Mouse (Mus musculus) brown adipose tissue, adult 24 weeks (tissue): ENCODE data around the gene Cadps2. TPM values are rescaled to one million over a fixed set of nuclear protein-coding genes. Genes with fewer than 3 reads are reported as not detected.

Experiments
- H3K27ac ChIP-seq: fragments of 200-500 bp; replicated peaks from 2 replicates; pipeline ENCODE4 v1.5.1; 2012; ENCODE audit warnings: low read depth, mild to moderate bottlenecking, low read length
- H3K4me1 ChIP-seq: fragments of 200-500 bp; 2 replicates; pipeline ENCODE4 v1.6.1; 2012; ENCODE audit warnings: low read length, mixed read lengths; ENCODE audit not compliant: control insufficient read depth, insufficient read depth, insufficient read length
- H3K4me3 ChIP-seq: fragments of 200-500 bp; 2 replicates; pipeline ENCODE4 v1.5.1; 2012; ENCODE audit warnings: low read depth, mild to moderate bottlenecking, low read length, moderate library complexity; ENCODE audit not compliant: insufficient read depth
- polyA plus RNA-seq: library from polyadenylated mRNA; stranded (reverse); fragments of >200 nt; gene quantifications from 2 replicates; pipeline ENCODE4 v1.2.4, GENCODE M21; 2012; ENCODE audit not compliant: missing spikeins, insufficient read depth, insufficient read length

Cadps2 gene
- polyA plus RNA-seq, 1 experiment, result 1.1 TPM

DNA sequence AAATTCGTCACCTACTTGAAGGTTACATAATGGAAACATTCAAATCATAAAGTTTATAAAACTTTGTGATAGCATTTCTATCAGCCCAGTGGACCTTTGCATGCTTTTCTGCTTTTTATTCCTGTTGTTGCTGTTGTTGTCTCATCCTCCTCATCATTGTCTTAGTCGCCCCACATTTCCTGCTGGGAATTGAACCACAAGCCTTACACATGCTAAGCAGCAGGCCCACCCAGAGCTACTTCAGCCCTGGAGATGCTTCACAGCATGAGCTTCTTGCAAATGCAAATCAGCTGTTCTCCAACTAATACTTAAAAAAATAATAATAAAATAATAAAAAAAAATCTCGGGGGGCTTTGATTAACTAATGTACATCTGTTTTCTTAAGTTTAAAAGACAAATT lies 8.5 kb downstream of the Cadps2 start:
- Histone ChIP-seq H3K4me3 (no peak overlapping the region), H3K27ac (no peak overlapping the region), H3K4me1 (no peaks in the 10 kb centered on the region; the same call in 1 of the 2 replicates)

GRCm38 (mm10) chr6:23829338-23829737 lies 9.9 kb downstream of the Cadps2 start:
- Histone ChIP-seq H3K4me3 (no peak overlapping the region), H3K27ac (no peak overlapping the region), H3K4me1 (no peaks in the 10 kb centered on the region; the same call in 1 of the 2 replicates)

DNA sequence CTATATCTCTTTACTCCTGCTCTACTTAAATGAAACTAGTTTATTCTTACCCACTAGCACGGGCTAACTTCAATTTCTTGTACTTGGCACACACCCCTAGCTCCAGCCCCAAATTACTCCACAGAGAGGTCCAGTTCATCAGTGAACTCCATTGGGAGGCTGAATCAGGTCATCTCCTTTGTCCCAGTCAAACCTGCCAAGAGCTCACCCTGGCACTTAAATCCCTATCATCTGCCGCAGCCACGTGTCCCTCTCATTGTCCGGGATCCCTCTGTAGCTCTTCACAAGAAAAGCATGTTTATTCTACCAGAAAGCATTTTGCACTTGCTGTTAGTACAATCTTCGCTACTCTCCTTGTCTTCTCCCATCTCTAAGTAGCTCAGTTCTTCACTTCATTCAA lies 17.4 kb downstream of the Cadps2 start:
- no peak overlapping the region for H3K4me3 ChIP-seq
- H3K27ac ChIP-seq, result no peak overlapping the region

GRCm38 (mm10) chr6:23810087-23810486 lies 29.1 kb downstream of the Cadps2 start:
- Histone ChIP-seq H3K27ac (no peak overlapping the region), H3K4me3 (no peak overlapping the region), H3K4me1 (no peaks in the 10 kb centered on the region)

More for the DNA sequence above, 17.4 kb downstream of the Cadps2 start:
- no peaks in the 10 kb centered on the region for H3K4me1 ChIP-seq

- no peak overlapping the region for H3K4me3 ChIP-seq
- H3K27ac ChIP-seq, result no peak overlapping the region
- no peaks in the 10 kb centered on the region for H3K4me1 ChIP-seq
Measured at GRCm38 (mm10) chr6:23809344-23809743, 29.9 kb downstream of the Cadps2 start.

DNA sequence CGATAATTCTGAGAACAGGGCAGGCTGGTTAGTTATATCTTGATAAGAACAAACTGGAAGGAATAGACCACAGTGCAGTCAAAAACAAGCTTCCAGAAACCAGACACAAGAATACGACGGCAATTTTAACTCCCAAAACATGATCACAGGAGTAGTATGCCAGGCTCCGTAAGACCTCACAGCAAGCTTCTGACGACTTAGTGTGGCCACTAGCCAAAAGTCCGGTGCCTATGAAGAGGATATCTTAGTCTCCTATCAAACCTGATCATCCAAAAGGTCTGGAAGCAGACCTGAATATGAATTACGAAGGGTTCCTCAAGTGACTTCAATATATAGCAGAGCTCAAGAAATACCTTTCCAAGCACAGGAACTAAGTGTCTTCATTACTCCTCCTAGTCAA lies 33.9 kb downstream of the Cadps2 start:
- H3K27ac ChIP-seq, result no peak overlapping the region
- H3K4me3 ChIP-seq, result no peak overlapping the region
- H3K4me1 ChIP-seq, result no peaks in the 10 kb centered on the region

DNA sequence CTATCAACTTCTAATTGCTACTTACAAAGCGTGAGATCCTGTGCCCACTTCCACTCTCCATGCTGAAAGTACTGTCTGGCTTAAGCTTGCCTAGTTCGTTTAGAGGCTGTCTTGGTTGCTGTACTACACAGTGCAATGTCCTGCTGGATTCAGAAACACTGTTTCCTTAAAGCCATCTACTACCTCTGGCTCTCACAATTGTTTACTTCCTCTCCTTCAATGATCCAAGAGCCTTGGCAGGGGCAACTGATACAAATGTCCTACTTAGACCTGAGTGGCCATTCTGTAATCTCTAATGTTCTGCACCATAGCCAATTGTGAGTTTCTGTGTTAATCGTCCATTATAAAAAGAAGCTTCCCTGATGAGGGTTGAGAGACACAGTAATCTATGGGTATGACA lies 47.4 kb downstream of the Cadps2 start:
- no peak overlapping the region for H3K27ac ChIP-seq
- H3K4me3 ChIP-seq, result no peak overlapping the region
- H3K4me1 ChIP-seq, result no peaks in the 10 kb centered on the region

- Histone ChIP-seq H3K4me3 (no peak overlapping the region), H3K27ac (no peak overlapping the region), H3K4me1 (no peaks in the 10 kb centered on the region)
Measured at GRCm38 (mm10) chr6:23777641-23778040, 61.6 kb downstream of the Cadps2 start.

- no peak overlapping the region for H3K4me3 ChIP-seq
- no peaks in the 10 kb centered on the region for H3K4me1 ChIP-seq
- no peak overlapping the region for H3K27ac ChIP-seq
Measured at GRCm38 (mm10) chr6:23762204-23762603, 77.0 kb downstream of the Cadps2 start.

GRCm38 (mm10) chr6:23758249-23758648 lies 81.0 kb downstream of the Cadps2 start:
- Histone ChIP-seq H3K4me3 (no peak overlapping the region), H3K4me1 (no peaks in the 10 kb centered on the region)

DNA sequence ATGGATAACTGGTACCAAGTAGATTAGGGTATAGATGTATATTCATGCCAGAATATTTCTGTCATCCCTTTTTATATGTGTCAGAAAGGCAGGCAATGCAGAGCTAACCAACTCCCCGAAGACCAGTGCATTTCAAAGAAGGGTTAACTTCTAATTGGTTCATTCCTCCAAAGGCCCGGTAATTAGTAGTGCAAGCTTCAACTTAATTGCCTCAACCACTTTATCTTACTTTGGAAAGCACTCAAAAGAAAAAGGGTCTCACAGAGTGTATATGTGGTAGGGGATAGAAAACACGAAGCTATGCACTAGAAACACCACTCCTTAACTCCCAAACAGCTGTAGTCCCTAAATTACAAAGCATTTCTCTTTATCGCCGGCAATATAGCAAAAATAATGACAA lies 90.4 kb downstream of the Cadps2 start:
- no peak overlapping the region for H3K27ac ChIP-seq
- H3K4me1 ChIP-seq, result no peaks in the 10 kb centered on the region
- H3K4me3 ChIP-seq, result no peak overlapping the region

More at GRCm38 (mm10) chr6:23758249-23758648, 81.0 kb downstream of the Cadps2 start:
- H3K27ac ChIP-seq, result no peak overlapping the region

GRCm38 (mm10) chr6:23740010-23740409 lies 99.2 kb downstream of the Cadps2 start:
- no peak overlapping the region for H3K27ac ChIP-seq
- no peak overlapping the region for H3K4me3 ChIP-seq
- H3K4me1 ChIP-seq, result no peaks in the 10 kb centered on the region

DNA sequence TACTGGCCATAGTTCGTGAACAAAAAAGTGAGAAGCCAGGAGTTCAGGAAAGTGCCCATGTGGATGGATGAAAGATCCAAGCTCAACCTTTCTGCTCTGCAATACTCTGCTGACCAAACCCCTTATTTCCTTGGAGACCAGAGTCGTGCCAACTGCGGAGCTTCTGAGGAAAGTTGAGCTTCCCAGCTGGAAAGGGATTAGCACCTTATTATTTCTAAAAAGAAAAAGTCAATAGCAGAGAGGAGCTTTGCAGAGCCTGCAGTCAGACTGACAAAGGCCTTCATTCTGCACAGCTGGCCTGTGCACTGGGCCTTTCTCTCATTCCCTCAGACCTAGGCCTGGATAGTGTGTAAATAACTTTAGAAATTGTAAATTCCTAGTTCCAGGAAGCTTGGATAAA lies 106.5 kb downstream of the Cadps2 start:
- H3K4me3 ChIP-seq, result no peak overlapping the region
- no peaks in the 10 kb centered on the region for H3K4me1 ChIP-seq
- H3K27ac ChIP-seq, result no peak overlapping the region

- Histone ChIP-seq H3K4me1 (no peaks in the 10 kb centered on the region), H3K27ac (no peak overlapping the region), H3K4me3 (no peak overlapping the region)
Measured at GRCm38 (mm10) chr6:23728620-23729019, 110.6 kb downstream of the Cadps2 start.

DNA sequence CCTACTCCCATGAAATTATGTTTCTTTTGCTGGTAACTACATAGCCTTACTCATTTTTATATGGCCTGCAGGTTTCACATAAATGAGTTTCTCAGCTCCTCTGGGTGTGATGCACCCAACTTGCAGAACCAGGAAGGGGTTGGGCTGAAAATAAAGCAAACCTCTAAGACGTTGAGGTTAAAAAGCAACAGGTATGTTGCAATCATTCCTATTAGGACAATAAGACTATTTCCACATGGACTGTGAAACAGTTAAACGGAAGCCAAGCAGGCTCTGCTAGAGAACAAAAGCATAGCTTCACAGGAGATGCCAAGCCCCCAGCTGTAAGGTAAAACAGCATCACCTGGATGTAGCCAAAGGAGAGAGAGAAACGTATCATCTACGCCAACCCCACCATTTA lies 115.5 kb downstream of the Cadps2 start:
- Histone ChIP-seq H3K4me1 (no peaks in the 10 kb centered on the region), H3K4me3 (no peak overlapping the region), H3K27ac (no peak overlapping the region)

DNA sequence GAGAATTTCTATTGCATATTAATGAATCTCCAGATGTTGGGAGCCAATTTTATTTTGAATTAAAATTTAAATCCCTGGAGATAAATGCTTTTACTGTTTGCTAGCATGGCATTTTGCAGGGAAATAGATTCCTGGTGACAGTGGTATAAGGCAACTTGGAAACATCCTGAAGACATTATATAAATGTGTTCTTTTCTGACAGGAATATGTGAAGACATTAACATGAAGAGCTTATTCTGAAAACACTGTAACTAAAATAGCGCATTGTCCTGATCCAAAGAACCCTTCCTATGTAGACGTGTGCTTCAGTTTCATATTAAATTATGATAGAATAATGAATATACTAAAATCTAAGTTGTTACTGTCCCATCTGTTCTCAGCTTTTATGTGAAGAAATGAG lies 118.8 kb downstream of the Cadps2 start:
- no peaks in the 10 kb centered on the region for H3K4me1 ChIP-seq
- H3K4me3 ChIP-seq, result no peak overlapping the region
- no peak overlapping the region for H3K27ac ChIP-seq

DNA sequence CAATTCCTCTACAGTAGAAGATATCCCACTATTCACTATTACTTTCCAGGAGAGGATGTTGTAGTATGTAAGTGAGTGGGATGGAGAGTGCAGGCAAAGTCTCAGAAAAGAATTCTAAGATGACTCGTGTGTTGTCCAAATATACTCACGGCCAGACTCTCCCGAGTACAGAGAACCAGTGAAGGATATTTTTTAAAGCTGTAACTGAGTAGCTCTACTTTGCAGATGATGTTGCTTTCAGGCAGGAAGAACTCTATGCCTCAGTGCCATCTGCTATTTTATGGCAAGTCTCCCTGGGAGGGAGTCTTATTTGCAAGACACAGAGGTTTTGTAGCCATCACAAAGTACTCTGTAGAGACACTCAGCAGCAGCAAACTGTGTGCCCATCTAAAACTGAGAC lies 131.7 kb downstream of the Cadps2 start:
- Histone ChIP-seq H3K4me3 (no peak overlapping the region), H3K4me1 (no peaks in the 10 kb centered on the region), H3K27ac (no peak overlapping the region)
